Mouse (Mus musculus) megakaryocyte, embryonic 14.5 days (primary cell): ENCODE measurements at regions not wholly inside any gene's neighbourhood (a gene's known extent, or its start where the extent isn't known, plus 50 kb on each side); places are given as distances from the start of the nearest gene placed in this dataset.
"Not testable (repeated sequence)": the region's sequence is repeated elsewhere in the genome, so short reads cannot be mapped to it uniquely, and the experiment has no call there.

Experiments
- H3K27me3 ChIP-seq: replicated peaks from 2 replicates; pipeline ENCODE3; 2012; ENCODE audit warnings: inconsistent platforms
- H3K36me3 ChIP-seq: replicated peaks from 2 replicates; pipeline ENCODE3; 2012; ENCODE audit warnings: low read length, inconsistent platforms, mixed read lengths
- H3K4me1 ChIP-seq: 2 replicates; pipeline ENCODE4 v1.6.1; 2012; ENCODE audit warnings: inconsistent platforms
- H3K4me3 ChIP-seq: replicated peaks from 2 replicates; pipeline ENCODE3; 2012; ENCODE audit warnings: moderate library complexity, mild to moderate bottlenecking, inconsistent platforms
- H3K9me3 ChIP-seq: 2 replicates; pipeline ENCODE4 v1.6.1; 2012; ENCODE audit warnings: inconsistent platforms
- FLI1 ChIP-seq: IDR thresholded peaks from 2 replicates; pipeline ENCODE4 v1.6.1; 2012; ENCODE audit warnings: low read length, inconsistent platforms, mixed read lengths
- GATA1 ChIP-seq: IDR thresholded peaks from 3 replicates; pipeline ENCODE4 v1.6.1; 2012; ENCODE audit warnings: mixed read lengths, low read length, inconsistent platforms, borderline replicate concordance

DNA sequence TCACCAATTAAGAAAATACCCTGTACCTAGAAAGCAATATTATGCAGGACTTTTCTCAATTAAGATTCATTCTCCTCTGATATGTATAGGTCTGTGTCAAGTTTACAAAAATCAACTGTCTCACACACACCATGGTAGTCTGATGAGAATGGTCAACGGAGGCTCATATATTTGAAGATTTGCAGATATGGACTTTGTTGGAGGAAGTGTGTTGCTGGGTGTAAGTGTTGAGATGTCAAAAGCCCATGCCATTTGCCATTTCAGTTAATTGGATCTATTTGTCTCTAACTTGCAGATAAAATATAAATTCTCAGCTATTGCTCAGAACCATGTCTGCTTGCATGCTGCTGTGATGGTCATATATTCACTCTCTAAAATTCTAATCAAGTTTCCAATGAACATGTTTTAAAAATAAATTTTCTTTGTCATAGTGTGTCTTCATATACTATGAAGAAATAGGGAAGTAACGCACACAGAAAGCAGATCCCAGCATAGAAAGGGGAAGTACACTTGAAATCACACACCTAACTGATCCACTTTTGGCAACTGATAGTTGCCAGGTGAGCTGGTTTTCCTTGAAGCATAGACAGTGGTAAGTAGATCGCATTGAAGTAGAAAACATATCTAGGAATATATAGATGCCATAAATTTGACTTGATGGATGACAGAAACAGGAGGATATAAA, 326.4 kb downstream of the Gm11232 start:
- TF ChIP-seq GATA1 (no peak), FLI1 (no peak)
- Histone ChIP-seq H3K4me1 (no peaks in the 10 kb centered on the region), H3K4me3 (no peak overlapping the region), H3K36me3 (no peaks in the 10 kb centered on the region), H3K27me3 (no peaks in the 10 kb centered on the region), H3K9me3 (peaks cover 8% of the 10 kb centered on the region; the same call in 1 of the 2 replicates)

DNA sequence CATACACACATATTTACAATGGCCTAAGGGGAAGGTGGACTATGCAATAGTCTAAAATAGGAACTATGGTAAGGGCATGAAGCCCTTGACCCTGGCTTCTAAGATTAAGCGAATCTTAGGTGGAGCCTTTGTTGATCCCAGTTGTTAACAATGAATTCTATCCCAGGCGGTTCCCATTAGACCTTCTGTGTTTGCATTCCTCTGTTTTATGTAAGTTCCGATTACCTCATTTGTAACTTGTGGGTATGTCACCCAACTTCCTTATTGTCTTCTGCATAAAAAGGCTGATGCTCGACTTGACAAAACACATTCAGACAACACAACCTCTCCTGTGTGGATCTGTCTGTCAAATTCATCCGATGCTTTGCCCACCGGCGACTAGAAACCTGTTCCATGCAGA, 335.6 kb downstream of the Gm11232 start:
- not testable (repeated sequence) for H3K27me3 ChIP-seq

GRCm38 (mm10) chr4:71409867-71410266, 347.9 kb downstream of the Gm11232 start:
- TF ChIP-seq FLI1 (no peak), GATA1 (no peak)
- Histone ChIP-seq H3K36me3 (no peaks in the 10 kb centered on the region), H3K9me3 (no peaks in the 10 kb centered on the region), H3K4me1 (no peaks in the 10 kb centered on the region), H3K27me3 (no peaks in the 10 kb centered on the region), H3K4me3 (no peak overlapping the region)

More for the DNA sequence above, 335.6 kb downstream of the Gm11232 start:
- not testable (repeated sequence) for H3K36me3 ChIP-seq, H3K4me3 ChIP-seq, H3K4me1 ChIP-seq, H3K9me3 ChIP-seq

- H3K4me1 ChIP-seq: no peaks in the 10 kb centered on the region
- H3K36me3 ChIP-seq: no peaks in the 10 kb centered on the region
- H3K9me3 ChIP-seq: no peaks in the 10 kb centered on the region
- TF ChIP-seq FLI1 (no peak), GATA1 (no peak)
- no peaks in the 10 kb centered on the region for H3K27me3 ChIP-seq
- H3K4me3 ChIP-seq: no peak overlapping the region
Observed at GRCm38 (mm10) chr4:71390444-71390843, 367.3 kb downstream of the Gm11232 start.

- peaks cover 5% of the 10 kb centered on the region for H3K9me3 ChIP-seq
- TF ChIP-seq GATA1 (no peak), FLI1 (no peak)
- no peaks in the 10 kb centered on the region for H3K27me3 ChIP-seq
Observed at GRCm38 (mm10) chr4:71369276-71369675, 388.5 kb downstream of the Gm11232 start.

GRCm38 (mm10) chr4:71363761-71364160, 394.0 kb downstream of the Gm11232 start:
- TF ChIP-seq GATA1: no peak
- no peak for TF ChIP-seq FLI1
- H3K27me3 ChIP-seq: no peaks in the 10 kb centered on the region
- no peaks in the 10 kb centered on the region for H3K36me3 ChIP-seq
- H3K9me3 ChIP-seq: 0 out of 2 replicates have a peak, but pooled peaks cover 3% of the 10 kb centered on the region
- no peak overlapping the region for H3K4me3 ChIP-seq
- no peaks in the 10 kb centered on the region for H3K4me1 ChIP-seq

More at GRCm38 (mm10) chr4:71369276-71369675, 388.5 kb downstream of the Gm11232 start:
- Histone ChIP-seq H3K4me3 (no peak overlapping the region), H3K36me3 (no peaks in the 10 kb centered on the region), H3K4me1 (no peaks in the 10 kb centered on the region)

DNA sequence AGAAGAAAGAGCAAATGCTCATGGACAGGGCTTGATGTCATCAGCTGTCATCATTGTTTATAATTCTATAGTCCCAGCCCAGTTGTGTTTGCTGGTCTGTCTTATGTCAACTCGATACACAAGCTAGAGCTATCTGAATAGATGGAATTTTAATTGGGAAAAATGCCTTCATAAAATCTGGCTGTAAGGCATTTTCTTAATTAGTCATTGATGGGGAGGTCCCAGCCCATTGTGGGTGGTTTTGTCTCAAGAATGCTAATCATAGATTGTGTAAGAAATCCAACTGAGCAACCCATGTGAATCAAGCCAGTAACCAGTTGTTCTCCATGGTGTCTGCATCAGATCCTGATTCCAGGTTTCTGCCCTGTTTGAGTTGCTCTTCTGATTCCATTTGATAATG, 400.1 kb downstream of the Gm11232 start:
- Histone ChIP-seq H3K9me3 (0 out of 2 replicates have a peak, but pooled peaks cover 3% of the 10 kb centered on the region), H3K4me1 (no peaks in the 10 kb centered on the region), H3K27me3 (no peaks in the 10 kb centered on the region), H3K4me3 (no peak overlapping the region), H3K36me3 (no peaks in the 10 kb centered on the region)
- TF ChIP-seq GATA1: no peak
- TF ChIP-seq FLI1: no peak

- 0 out of 2 replicates have a peak, but pooled peaks cover 3% of the 10 kb centered on the region for H3K9me3 ChIP-seq
- TF ChIP-seq FLI1 (no peak), GATA1 (no peak)
- H3K27me3 ChIP-seq: no peaks in the 10 kb centered on the region
- no peak overlapping the region for H3K4me3 ChIP-seq
- H3K4me1 ChIP-seq: no peaks in the 10 kb centered on the region
- no peaks in the 10 kb centered on the region for H3K36me3 ChIP-seq
Observed at GRCm38 (mm10) chr4:71356714-71357113, 401.1 kb downstream of the Gm11232 start.

DNA sequence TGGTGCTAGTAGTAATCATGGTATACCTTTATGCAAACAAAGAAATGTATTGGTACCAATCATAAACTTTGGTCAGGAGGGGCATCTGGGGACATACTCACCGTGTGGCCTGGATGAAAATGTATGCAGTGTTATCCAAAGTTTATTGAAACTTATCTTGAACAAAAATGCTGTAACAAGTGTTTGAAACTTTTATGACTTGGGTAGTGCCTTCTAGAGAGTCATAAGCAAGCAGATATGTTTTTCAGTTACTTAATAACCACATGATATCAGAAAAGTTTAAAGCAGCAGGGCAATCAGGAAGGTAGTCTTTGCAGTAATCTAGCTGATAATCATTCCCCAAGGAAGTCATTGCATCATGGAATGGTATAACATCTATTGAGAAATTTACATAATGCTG, 401.5 kb downstream of the Gm11232 start:
- H3K36me3 ChIP-seq: no peaks in the 10 kb centered on the region
- 0 out of 2 replicates have a peak, but pooled peaks cover 3% of the 10 kb centered on the region for H3K9me3 ChIP-seq
- no peak overlapping the region for H3K4me3 ChIP-seq
- no peaks in the 10 kb centered on the region for H3K27me3 ChIP-seq
- no peaks in the 10 kb centered on the region for H3K4me1 ChIP-seq
- TF ChIP-seq FLI1 (no peak), GATA1 (no peak)

- no peaks in the 10 kb centered on the region for H3K4me1 ChIP-seq
- no peaks in the 10 kb centered on the region for H3K27me3 ChIP-seq
- no peaks in the 10 kb centered on the region for H3K36me3 ChIP-seq
- no peaks in the 10 kb centered on the region for H3K9me3 ChIP-seq
- no peak overlapping the region for H3K4me3 ChIP-seq
- TF ChIP-seq FLI1 (no peak), GATA1 (no peak)
Observed at GRCm38 (mm10) chr4:71351880-71352279, 405.9 kb downstream of the Gm11232 start.

GRCm38 (mm10) chr4:71343068-71343467, 414.7 kb downstream of the Gm11232 start:
- TF ChIP-seq GATA1 (no peak), FLI1 (no peak)
- H3K4me1 ChIP-seq: no peaks in the 10 kb centered on the region
- no peak overlapping the region for H3K4me3 ChIP-seq
- no peaks in the 10 kb centered on the region for H3K36me3 ChIP-seq
- no peaks in the 10 kb centered on the region for H3K9me3 ChIP-seq
- no peaks in the 10 kb centered on the region for H3K27me3 ChIP-seq
